Mouse (Mus musculus): ENCODE measurements around the gene Sec14l1. TPM values are rescaled to one million over a fixed set of nuclear protein-coding genes. Genes with fewer than 3 reads are reported as not detected.

Sec14l1 gene
- polyA plus RNA-seq, 1 experiment from 2014 or later: 87.6 TPM

- Histone ChIP-seq H3K9me3 (replicated peaks; ENCODE audit: low read length) (no peaks in the 10 kb centered on the region), H3K27ac (peak overlapping the region; percentile 47; the same call in 1 of the 2 replicates), H3K4me2 (ENCODE audit: low read length) (no peak overlapping the region), H3K27me3 (ENCODE audit: insufficient read depth, low read length) (no peaks in the 10 kb centered on the region), H3K9ac (ENCODE audit: low read depth, low read length) (no peak overlapping the region), H3K4me3 (replicated peaks; ENCODE audit: low read depth, low read length) (no peak overlapping the region), H3K4me1 (replicated peaks; ENCODE audit: insufficient read depth, low read length) (peaks cover 35% of the 10 kb centered on the region), H3K36me3 (ENCODE audit: insufficient read depth, low read length) (peaks cover 6% of the 10 kb centered on the region; the same call in 1 of the 2 replicates)
- no peak for DNase-seq (ENCODE audit: low spot score)
- no peak for TF ChIP-seq CTCF (IDR thresholded peaks at IDR 0.05; ENCODE audit: low read depth)
- no peak for ATAC-seq (replicated peaks; ENCODE audit: low FRiP score, low read depth)
- 35% methylated on average over 5 of the region's 5 CpGs for whole genome bisulfite sequencing
Measured at GRCm38 (mm10) chr11:117130888-117131287, 15.9 kb downstream of the Sec14l1 start.

DNA sequence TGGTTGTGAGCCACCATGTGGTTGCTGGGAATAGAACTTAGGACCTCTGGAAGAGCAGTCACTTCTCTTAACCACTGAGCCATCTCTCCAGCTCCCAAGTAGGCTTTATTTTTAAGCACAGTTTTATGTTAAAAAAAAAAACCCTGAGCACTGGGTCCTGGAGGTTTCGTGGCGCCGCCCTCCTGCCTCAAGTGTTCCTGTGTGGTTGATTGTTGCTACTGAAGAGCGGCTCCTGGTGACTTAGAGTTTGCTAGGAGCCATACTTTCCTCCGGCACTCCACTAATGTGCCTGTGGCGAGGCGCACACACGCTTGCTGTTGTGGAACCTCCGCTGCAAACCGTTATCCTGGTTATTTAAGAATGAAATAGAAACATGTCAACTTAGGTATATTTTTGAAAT lies 16.5 kb downstream of the Sec14l1 start:
- no peak overlapping the region for H3K9ac ChIP-seq (ENCODE audit: low read depth, low read length)
- no peak overlapping the region for H3K27ac ChIP-seq
- H3K4me2 ChIP-seq (ENCODE audit: low read length): no peak overlapping the region
- whole genome bisulfite sequencing: 96% methylated on average over 10 of the region's 10 CpGs
- no peaks in the 10 kb centered on the region for H3K9me3 ChIP-seq (replicated peaks; ENCODE audit: low read length)
- no peak overlapping the region for H3K4me3 ChIP-seq (replicated peaks; ENCODE audit: low read depth, low read length)
- peaks cover 37% of the 10 kb centered on the region for H3K4me1 ChIP-seq (replicated peaks; ENCODE audit: insufficient read depth, low read length)
- peaks cover 6% of the 10 kb centered on the region; the same call in 1 of the 2 replicates for H3K36me3 ChIP-seq (ENCODE audit: insufficient read depth, low read length)
- ATAC-seq (replicated peaks; ENCODE audit: low FRiP score, low read depth) (no peak), DNase-seq (ENCODE audit: low spot score) (no peak)
- no peaks in the 10 kb centered on the region for H3K27me3 ChIP-seq (ENCODE audit: insufficient read depth, low read length)
- TF ChIP-seq CTCF (IDR thresholded peaks at IDR 0.05; ENCODE audit: low read depth): no peak

DNA sequence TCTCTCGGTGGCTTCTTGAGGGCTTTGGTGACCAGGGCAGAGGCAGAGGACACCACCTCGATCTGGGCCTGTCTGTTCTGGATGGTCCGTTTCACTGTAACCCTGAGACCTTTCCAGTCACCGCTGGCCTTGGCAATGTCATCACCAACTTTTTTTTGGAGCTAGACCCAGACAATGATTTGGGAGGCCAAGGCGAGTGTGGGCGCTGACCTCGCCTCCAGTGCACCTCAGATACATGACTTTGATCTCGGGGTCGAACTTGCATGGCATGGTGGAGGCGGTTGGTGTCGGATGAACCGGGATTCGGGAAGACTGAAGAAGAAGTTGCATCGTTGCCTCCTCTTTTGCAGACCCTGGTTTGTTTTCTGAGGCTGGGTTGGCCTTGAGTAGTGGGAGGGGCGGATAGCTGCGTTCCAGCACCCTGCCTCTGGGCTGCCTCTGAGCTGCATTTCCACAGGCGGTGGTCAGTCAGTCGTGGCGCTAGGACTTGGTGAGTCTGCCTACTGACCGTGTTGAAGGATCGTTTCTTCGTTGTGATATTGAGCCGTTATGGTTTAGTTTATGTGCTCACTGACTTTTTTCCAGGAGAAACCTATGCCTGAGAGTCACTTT lies 19.9 kb downstream of the Sec14l1 start:
- H3K9me3 ChIP-seq (replicated peaks; ENCODE audit: low read length): no peaks in the 10 kb centered on the region
- H3K4me3 ChIP-seq (replicated peaks; ENCODE audit: low read depth, low read length): no peak overlapping the region
- peak overlapping the region; percentile 35; the same call in 1 of the 2 replicates for H3K9ac ChIP-seq (ENCODE audit: low read depth, low read length)
- H3K27me3 ChIP-seq (ENCODE audit: insufficient read depth, low read length): no peaks in the 10 kb centered on the region
- peak overlapping the region; percentile 46 for H3K4me2 ChIP-seq (ENCODE audit: low read length)
- peak overlapping the region; percentile 79 for H3K27ac ChIP-seq
- peak; percentile 81 for DNase-seq (ENCODE audit: low spot score)
- WGBS: 28% methylated on average over 23 of the region's 23 CpGs
- no peak for TF ChIP-seq CTCF (IDR thresholded peaks at IDR 0.05; ENCODE audit: low read depth)
- H3K4me1 ChIP-seq (replicated peaks; ENCODE audit: insufficient read depth, low read length): peaks cover 24% of the 10 kb centered on the region
- 0 out of 2 replicates have a peak, but pooled peaks cover 5% of the 10 kb centered on the region for H3K36me3 ChIP-seq (ENCODE audit: insufficient read depth, low read length)
- peak; percentile 62; the same call in 1 of the 2 replicates for ATAC-seq (replicated peaks; ENCODE audit: low FRiP score, low read depth)

DNA sequence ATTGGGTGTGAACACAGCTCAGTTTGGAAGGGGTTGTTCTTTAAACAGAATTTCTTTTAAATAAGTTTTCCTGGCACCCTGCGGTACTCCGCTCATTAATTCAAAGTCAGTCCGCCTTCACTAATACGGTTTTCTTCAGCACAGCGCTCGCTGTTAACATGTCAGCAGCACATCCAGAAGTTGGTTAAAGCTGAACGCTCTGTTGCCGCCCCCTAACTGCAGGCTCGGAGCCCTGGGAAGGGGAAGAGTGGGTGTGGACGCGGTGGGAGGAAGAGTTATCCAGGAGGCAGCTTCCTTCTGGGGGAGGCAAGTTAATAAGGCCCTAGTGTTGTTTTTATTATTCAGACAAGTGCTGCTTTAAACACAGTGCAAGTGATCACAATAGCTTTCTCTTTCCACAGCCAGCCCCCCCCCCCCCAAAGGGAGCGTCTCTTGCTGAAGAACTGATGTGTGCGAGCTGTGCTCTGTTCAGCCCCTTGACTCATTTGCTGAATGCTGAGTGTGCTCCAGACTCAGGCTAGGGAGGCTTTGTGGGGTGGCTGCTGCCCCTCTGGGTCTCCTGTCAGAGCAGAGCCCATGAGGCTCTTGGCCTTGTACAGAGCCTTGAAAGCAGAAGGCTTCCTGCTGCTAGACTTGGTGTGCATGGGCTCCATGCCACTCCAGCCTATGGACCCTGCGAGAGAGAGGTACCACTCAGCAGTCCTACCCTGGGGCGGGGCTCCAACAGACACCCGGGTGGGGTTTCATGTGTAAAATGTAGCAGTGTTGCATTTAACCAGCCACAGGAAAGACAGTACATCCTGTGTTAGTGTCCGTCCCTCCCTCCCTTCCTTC lies 20.7 kb downstream of the Sec14l1 start:
- Histone ChIP-seq H3K36me3 (ENCODE audit: insufficient read depth, low read length) (0 out of 2 replicates have a peak, but pooled peaks cover 5% of the 10 kb centered on the region), H3K4me3 (replicated peaks; ENCODE audit: low read depth, low read length) (no peak overlapping the region), H3K9ac (ENCODE audit: low read depth, low read length) (peak overlapping the region; percentile 35; the same call in 1 of the 2 replicates), H3K4me2 (ENCODE audit: low read length) (peak overlapping the region; percentile 46), H3K27me3 (ENCODE audit: insufficient read depth, low read length) (no peaks in the 10 kb centered on the region), H3K4me1 (replicated peaks; ENCODE audit: insufficient read depth, low read length) (peaks cover 24% of the 10 kb centered on the region), H3K27ac (peak overlapping the region; percentile 79), H3K9me3 (replicated peaks; ENCODE audit: low read length) (no peaks in the 10 kb centered on the region)
- peak; percentile 61 for TF ChIP-seq CTCF (IDR thresholded peaks at IDR 0.05; ENCODE audit: low read depth)
- ATAC-seq (replicated peaks; ENCODE audit: low FRiP score, low read depth) (peak; percentile 34; the same call in 1 of the 2 replicates), DNase-seq (ENCODE audit: low spot score) (peak; percentile 90)
- WGBS: 17% methylated on average over 17 of the region's 17 CpGs

DNA sequence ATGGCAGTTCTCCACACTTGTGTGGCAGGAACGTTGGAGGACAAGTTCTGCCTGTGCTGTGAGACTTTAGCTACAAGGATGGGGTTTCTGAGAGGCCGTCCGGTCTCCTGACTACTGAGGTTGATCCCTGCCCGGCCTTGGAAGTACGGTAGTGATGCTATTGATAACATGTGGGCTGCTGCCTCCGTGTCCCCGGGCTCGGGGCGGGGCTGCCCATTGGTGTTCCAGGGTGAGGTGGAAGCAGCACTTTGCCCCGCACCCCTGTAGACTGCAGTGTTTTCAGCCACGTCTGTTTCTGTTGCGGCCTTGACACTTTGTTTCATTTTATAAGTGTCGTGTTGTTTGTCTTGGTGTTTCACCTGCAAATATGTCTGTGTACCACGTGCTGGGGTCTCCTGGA lies 21.9 kb downstream of the Sec14l1 start:
- DNase-seq (ENCODE audit: low spot score) (no peak), ATAC-seq (replicated peaks; ENCODE audit: low FRiP score, low read depth) (no peak)
- Histone ChIP-seq H3K27ac (0 out of 2 replicates have a peak overlapping the region, but pooled peaks have one; percentile 11), H3K4me3 (replicated peaks; ENCODE audit: low read depth, low read length) (no peak overlapping the region), H3K9me3 (replicated peaks; ENCODE audit: low read length) (no peaks in the 10 kb centered on the region), H3K9ac (ENCODE audit: low read depth, low read length) (no peak overlapping the region), H3K36me3 (ENCODE audit: insufficient read depth, low read length) (peaks cover 12% of the 10 kb centered on the region; the same call in 1 of the 2 replicates), H3K4me1 (replicated peaks; ENCODE audit: insufficient read depth, low read length) (peaks cover 20% of the 10 kb centered on the region), H3K4me2 (ENCODE audit: low read length) (no peak overlapping the region), H3K27me3 (ENCODE audit: insufficient read depth, low read length) (no peaks in the 10 kb centered on the region)
- WGBS: 74% methylated on average over 14 of the region's 14 CpGs
- TF ChIP-seq CTCF (IDR thresholded peaks at IDR 0.05; ENCODE audit: low read depth): no peak

GRCm38 (mm10) chr11:117138213-117138761 lies 23.3 kb downstream of the Sec14l1 start:
- ATAC-seq (replicated peaks; ENCODE audit: low FRiP score, low read depth) (no peak), DNase-seq (ENCODE audit: low spot score) (no peak)
- no peaks in the 10 kb centered on the region for H3K27me3 ChIP-seq (ENCODE audit: insufficient read depth, low read length)
- H3K36me3 ChIP-seq (ENCODE audit: insufficient read depth, low read length): peaks cover 21% of the 10 kb centered on the region; the same call in 1 of the 2 replicates
- no peaks in the 10 kb centered on the region for H3K9me3 ChIP-seq (replicated peaks; ENCODE audit: low read length)
- no peak overlapping the region for H3K4me3 ChIP-seq (replicated peaks; ENCODE audit: low read depth, low read length)
- WGBS: 86% methylated on average over 9 of the region's 9 CpGs
- no peak overlapping the region for H3K4me2 ChIP-seq (ENCODE audit: low read length)
- 0 out of 2 replicates have a peak overlapping the region, but pooled peaks have one; percentile 6 for H3K27ac ChIP-seq
- peaks cover 20% of the 10 kb centered on the region for H3K4me1 ChIP-seq (replicated peaks; ENCODE audit: insufficient read depth, low read length)
- H3K9ac ChIP-seq (ENCODE audit: low read depth, low read length): no peak overlapping the region
- TF ChIP-seq CTCF (IDR thresholded peaks at IDR 0.05; ENCODE audit: low read depth): no peak

Data from kidney, postnatal 0 days (tissue).